Mouse (Mus musculus): Measurements from ENCODE around the gene Gm12830.

DNA sequence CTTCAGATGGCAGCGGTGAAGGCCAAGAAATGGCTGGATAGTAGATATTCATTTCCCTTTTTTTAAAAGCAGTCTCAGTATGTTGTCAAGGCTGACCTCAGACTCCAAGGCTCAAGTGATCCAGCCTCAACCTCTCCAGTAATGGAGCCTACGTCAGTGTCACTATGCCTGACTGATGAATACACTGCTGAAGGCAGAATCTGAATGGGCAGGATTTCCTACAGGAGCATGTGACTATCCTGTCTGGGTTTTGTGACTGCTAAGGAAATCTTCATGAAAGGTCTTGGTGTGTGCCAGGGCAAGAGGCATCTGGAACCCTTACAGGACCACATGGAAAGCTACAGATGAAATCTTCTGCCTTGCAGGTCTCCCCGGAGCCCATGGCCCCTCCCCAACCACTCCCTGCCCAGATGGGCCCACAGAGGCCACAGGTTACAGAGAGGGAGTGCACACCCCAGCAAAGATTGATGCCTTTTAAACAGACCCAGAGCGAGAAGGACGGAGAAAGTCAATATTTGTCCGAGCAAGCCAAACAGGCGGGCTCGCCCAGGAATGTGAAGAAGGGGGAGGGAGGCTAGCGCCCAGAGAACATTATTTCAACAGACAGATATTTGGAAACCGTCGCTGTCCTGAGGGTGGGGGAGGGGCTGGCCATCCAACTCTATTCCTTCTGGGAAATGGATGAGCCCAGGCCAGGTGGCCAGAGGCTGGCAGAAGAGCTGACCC, 48.4 kb downstream of the Gm12830 start:
- TF ChIP-seq CTCF (IDR thresholded peaks at IDR 0.05; ENCODE audit: insufficient read depth, low read length) (no peak), POLR2A (IDR thresholded peaks at IDR 0.05; ENCODE audit: borderline replicate concordance, extremely low read depth, low read depth, low read length) (no peak)

Measured in lung, adult 2 months (tissue).